Mouse (Mus musculus): ENCODE measurements around the gene Sertad3. TPM values are rescaled to one million over a fixed set of nuclear protein-coding genes. Genes with fewer than 3 reads are reported as not detected.

Sertad3 gene
- polyA plus RNA-seq (2015; fragmentation: Nextera tagmentation; extraction: Ambion mirVana) = 33.6 and 38.2 TPM in 2 replicates

- peaks cover 24% of the 10 kb centered on the region for H3K4me1 ChIP-seq
- no peaks in the 10 kb centered on the region for H3K9me3 ChIP-seq
- ATAC-seq (ENCODE audit: insufficient number of reproducible peaks, insufficient read depth, low FRiP score, low TSS enrichment, low read depth) = peak; percentile 90
- under 1% methylated on average over 36 of the region's 36 CpGs for WGBS
- no peaks in the 10 kb centered on the region for H3K27me3 ChIP-seq
- peaks cover 24% of the 10 kb centered on the region for H3K36me3 ChIP-seq
- peak within 1 kb of the TSS; percentile 75 for H3K4me3 ChIP-seq
- peak within 1 kb of the TSS; percentile 94 for H3K27ac ChIP-seq
- peak within 1 kb of the TSS; percentile 85 for H3K9ac ChIP-seq
- peak within 1 kb of the TSS; percentile 66 for H3K4me2 ChIP-seq
Observed at GRCm38 (mm10) chr7:27473156-27473834, at the start of gene Sertad3. Gene Sertad3, plus strand, starts transcription at chr7:27473768.

- H3K4me1 ChIP-seq = no peaks in the 10 kb centered on the region
- 90% methylated on average over 1 of the region's 1 CpGs for WGBS
- H3K4me2 ChIP-seq = no peak overlapping the region
- no peak overlapping the region for H3K9ac ChIP-seq
- no peak overlapping the region for H3K4me3 ChIP-seq
- peaks cover 8% of the 10 kb centered on the region; the same call in 1 of the 2 replicates for H3K9me3 ChIP-seq
- no peaks in the 10 kb centered on the region for H3K36me3 ChIP-seq
- no peak for ATAC-seq (ENCODE audit: insufficient number of reproducible peaks, insufficient read depth, low FRiP score, low TSS enrichment, low read depth)
- H3K27me3 ChIP-seq = peaks cover 7% of the 10 kb centered on the region
- H3K27ac ChIP-seq = no peak overlapping the region
Observed at GRCm38 (mm10) chr7:27427387-27427786, 46.2 kb upstream of the Sertad3 start.

GRCm38 (mm10) chr7:27428002-27428401 lies 45.6 kb upstream of the Sertad3 start:
- no peaks in the 10 kb centered on the region for H3K4me1 ChIP-seq
- no peak overlapping the region for H3K4me3 ChIP-seq
- H3K27me3 ChIP-seq = peaks cover 13% of the 10 kb centered on the region
- WGBS = 84% methylated on average over 11 of the region's 11 CpGs
- ATAC-seq (ENCODE audit: insufficient number of reproducible peaks, insufficient read depth, low FRiP score, low TSS enrichment, low read depth) = no peak
- H3K4me2 ChIP-seq = no peak overlapping the region
- peaks cover 8% of the 10 kb centered on the region; the same call in 1 of the 2 replicates for H3K9me3 ChIP-seq
- no peak overlapping the region for H3K9ac ChIP-seq
- H3K27ac ChIP-seq = no peak overlapping the region
- no peaks in the 10 kb centered on the region for H3K36me3 ChIP-seq

- Histone ChIP-seq H3K9ac (no peak overlapping the region), H3K9me3 (peaks cover 8% of the 10 kb centered on the region; the same call in 1 of the 2 replicates), H3K4me2 (no peak overlapping the region), H3K27ac (no peak overlapping the region), H3K36me3 (no peaks in the 10 kb centered on the region), H3K4me3 (no peak overlapping the region), H3K27me3 (peaks cover 24% of the 10 kb centered on the region), H3K4me1 (0 out of 2 replicates have a peak, but pooled peaks cover 2% of the 10 kb centered on the region)
- 63% methylated on average over 2 of the region's 2 CpGs for WGBS
- ATAC-seq (ENCODE audit: insufficient number of reproducible peaks, insufficient read depth, low FRiP score, low TSS enrichment, low read depth) = no peak
Observed at GRCm38 (mm10) chr7:27429135-27429534, 44.4 kb upstream of the Sertad3 start.

- H3K36me3 ChIP-seq = no peaks in the 10 kb centered on the region
- H3K4me2 ChIP-seq = no peak overlapping the region
- 0 out of 2 replicates have a peak, but pooled peaks cover 2% of the 10 kb centered on the region for H3K4me1 ChIP-seq
- no peak overlapping the region for H3K9ac ChIP-seq
- 27% methylated on average over 10 of the region's 10 CpGs for WGBS
- no peak overlapping the region for H3K27ac ChIP-seq
- H3K9me3 ChIP-seq = peaks cover 8% of the 10 kb centered on the region; the same call in 1 of the 2 replicates
- ATAC-seq (ENCODE audit: insufficient number of reproducible peaks, insufficient read depth, low FRiP score, low TSS enrichment, low read depth) = no peak
- no peak overlapping the region for H3K4me3 ChIP-seq
- H3K27me3 ChIP-seq = peaks cover 39% of the 10 kb centered on the region
Observed at GRCm38 (mm10) chr7:27433349-27433748, 40.2 kb upstream of the Sertad3 start.

GRCm38 (mm10) chr7:27433794-27434193 lies 39.8 kb upstream of the Sertad3 start:
- Histone ChIP-seq H3K4me1 (0 out of 2 replicates have a peak, but pooled peaks cover 2% of the 10 kb centered on the region), H3K9ac (no peak overlapping the region), H3K27ac (no peak overlapping the region), H3K27me3 (peaks cover 39% of the 10 kb centered on the region), H3K4me3 (no peak overlapping the region), H3K4me2 (no peak overlapping the region), H3K36me3 (no peaks in the 10 kb centered on the region), H3K9me3 (peaks cover 7% of the 10 kb centered on the region; the same call in 1 of the 2 replicates)
- no peak for ATAC-seq (ENCODE audit: insufficient number of reproducible peaks, insufficient read depth, low FRiP score, low TSS enrichment, low read depth)
- 8% methylated on average over 10 of the region's 10 CpGs for WGBS

GRCm38 (mm10) chr7:27437544-27437943 lies 36.0 kb upstream of the Sertad3 start:
- Histone ChIP-seq H3K9me3 (no peaks in the 10 kb centered on the region), H3K4me3 (no peak overlapping the region), H3K9ac (no peak overlapping the region), H3K27me3 (peaks cover 31% of the 10 kb centered on the region), H3K4me1 (0 out of 2 replicates have a peak, but pooled peaks cover 2% of the 10 kb centered on the region), H3K4me2 (no peak overlapping the region), H3K36me3 (no peaks in the 10 kb centered on the region), H3K27ac (no peak overlapping the region)
- WGBS = 53% methylated on average over 5 of the region's 5 CpGs
- ATAC-seq (ENCODE audit: insufficient number of reproducible peaks, insufficient read depth, low FRiP score, low TSS enrichment, low read depth) = no peak

GRCm38 (mm10) chr7:27440014-27440413 lies 33.6 kb upstream of the Sertad3 start:
- Histone ChIP-seq H3K36me3 (no peaks in the 10 kb centered on the region), H3K27ac (no peak overlapping the region), H3K4me1 (no peaks in the 10 kb centered on the region), H3K4me3 (no peak overlapping the region), H3K9ac (no peak overlapping the region), H3K9me3 (no peaks in the 10 kb centered on the region), H3K4me2 (no peak overlapping the region), H3K27me3 (peaks cover 19% of the 10 kb centered on the region)
- 78% methylated on average over 4 of the region's 4 CpGs for WGBS
- ATAC-seq (ENCODE audit: insufficient number of reproducible peaks, insufficient read depth, low FRiP score, low TSS enrichment, low read depth) = no peak

GRCm38 (mm10) chr7:27446051-27446450 lies 27.5 kb upstream of the Sertad3 start:
- H3K4me1 ChIP-seq = peaks cover 28% of the 10 kb centered on the region
- H3K4me2 ChIP-seq = peak overlapping the region; percentile 98
- 2% methylated on average over 18 of the region's 18 CpGs for WGBS
- H3K4me3 ChIP-seq = peak overlapping the region; percentile 62
- peaks cover 37% of the 10 kb centered on the region for H3K27me3 ChIP-seq
- ATAC-seq (ENCODE audit: insufficient number of reproducible peaks, insufficient read depth, low FRiP score, low TSS enrichment, low read depth) = no peak
- H3K9ac ChIP-seq = peak overlapping the region; percentile 78
- H3K27ac ChIP-seq = no peak overlapping the region
- no peaks in the 10 kb centered on the region for H3K36me3 ChIP-seq
- no peaks in the 10 kb centered on the region for H3K9me3 ChIP-seq

GRCm38 (mm10) chr7:27446521-27447418 lies 26.8 kb upstream of the Sertad3 start:
- peak overlapping the region; percentile 78 for H3K9ac ChIP-seq
- H3K36me3 ChIP-seq = no peaks in the 10 kb centered on the region
- peaks cover 37% of the 10 kb centered on the region for H3K27me3 ChIP-seq
- WGBS = 7% methylated on average over 50 of the region's 53 CpGs
- H3K4me2 ChIP-seq = peak overlapping the region; percentile 98
- no peak overlapping the region for H3K27ac ChIP-seq
- no peaks in the 10 kb centered on the region for H3K9me3 ChIP-seq
- H3K4me1 ChIP-seq = peaks cover 28% of the 10 kb centered on the region
- H3K4me3 ChIP-seq = peak overlapping the region; percentile 62
- no peak for ATAC-seq (ENCODE audit: insufficient number of reproducible peaks, insufficient read depth, low FRiP score, low TSS enrichment, low read depth)

- ATAC-seq (ENCODE audit: insufficient number of reproducible peaks, insufficient read depth, low FRiP score, low TSS enrichment, low read depth) = peak; percentile 93
- WGBS = under 1% methylated on average over 54 of the region's 54 CpGs
- peak within 1 kb of the TSS; percentile 62 for H3K4me3 ChIP-seq
- peaks cover 37% of the 10 kb centered on the region for H3K27me3 ChIP-seq
- peak within 1 kb of the TSS; percentile 98 for H3K4me2 ChIP-seq
- peak within 1 kb of the TSS; percentile 78 for H3K9ac ChIP-seq
- peak within 1 kb of the TSS; percentile 55; the same call in 1 of the 2 replicates for H3K27ac ChIP-seq
- no peaks in the 10 kb centered on the region for H3K9me3 ChIP-seq
- H3K36me3 ChIP-seq = no peaks in the 10 kb centered on the region
- H3K4me1 ChIP-seq = peaks cover 28% of the 10 kb centered on the region
Observed at GRCm38 (mm10) chr7:27447419-27448286, 25.9 kb upstream of the Sertad3 start, which contains the start of the genes Sptbn4 and Blvrb. Gene Sptbn4, minus strand, starts transcription at chr7:27447686. Gene Blvrb, plus strand, starts transcription at chr7:27447978.

Measured in embryonic facial prominence, embryonic 13.5 days (tissue).